Mouse (Mus musculus) cerebellum, postnatal 25 days (tissue): ENCODE measurements around the gene Krt27.

Experiments
- DNase-seq, 2 experiments: peaks; one replicate each; pipeline ENCODE4 v3.0.0; 2021; ENCODE audit warnings: mixed read lengths in 2 of 2

Krt27 gene

DNA sequence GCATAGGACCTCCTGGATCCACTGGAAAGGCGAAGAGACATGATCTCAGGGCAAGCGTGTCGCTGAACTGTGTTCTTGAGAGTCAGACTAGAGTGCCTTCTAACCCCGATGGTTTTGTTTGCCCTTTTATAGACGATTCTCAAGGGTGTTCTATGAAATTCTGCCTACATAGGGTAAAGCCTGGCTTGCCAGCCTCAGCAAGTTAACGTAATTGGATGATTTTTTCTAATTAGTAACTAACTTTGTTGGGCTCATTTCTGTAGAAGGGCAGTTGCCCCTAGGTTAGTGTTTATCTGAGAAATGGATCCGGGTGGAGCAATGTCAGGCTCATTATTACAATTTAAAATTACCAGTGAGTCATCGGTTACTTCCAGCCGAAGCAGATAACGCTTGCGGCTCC, 28.1 kb downstream of the Krt27 start, which contains the start of gene Krt25:
Krt25 (minus strand) TSS at position 101 of the 400 bp plus-strand sequence.
- no peak for DNase-seq

DNA sequence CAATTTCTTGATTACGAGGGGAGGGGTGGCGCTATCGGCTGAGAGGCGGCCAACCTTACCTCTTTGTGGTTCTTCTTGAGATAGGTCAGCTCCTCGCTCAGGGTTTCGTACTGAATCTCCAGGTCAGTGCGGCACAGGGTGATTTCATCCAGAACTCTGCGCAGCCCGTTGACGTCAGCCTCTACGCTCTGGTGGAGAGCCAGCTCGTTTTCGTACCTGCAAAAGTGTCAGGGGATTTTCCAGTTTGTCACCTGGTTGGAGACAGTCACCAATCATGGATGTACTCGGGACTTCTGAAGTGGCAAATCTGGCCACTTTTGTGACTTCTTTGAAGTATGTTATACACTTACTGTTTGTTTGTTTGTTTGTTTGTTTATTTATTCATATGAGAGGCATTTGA, 29.8 kb downstream of the Krt27 start:
- DNase-seq: no peak

DNA sequence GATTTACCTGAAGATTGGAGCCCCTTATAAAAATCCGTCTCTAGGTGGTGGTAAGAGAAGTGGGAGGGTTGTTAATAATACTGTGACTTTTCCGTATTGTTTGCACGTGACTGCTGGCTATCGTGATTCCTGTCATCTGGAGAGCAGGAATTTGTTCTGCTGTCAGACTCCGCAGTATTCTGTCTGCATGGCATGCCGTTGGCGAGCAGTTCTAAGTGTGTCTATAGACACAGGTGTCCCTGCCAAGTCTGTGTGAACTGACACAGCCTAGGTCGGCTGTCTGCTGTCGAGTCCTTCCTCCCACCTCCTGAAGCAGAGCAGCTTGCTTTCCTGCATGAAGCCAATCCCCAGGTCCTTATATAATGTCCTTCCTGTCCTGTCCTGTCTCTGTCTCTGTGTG, 31.8 kb downstream of the Krt27 start:
- DNase-seq: no peak

DNA sequence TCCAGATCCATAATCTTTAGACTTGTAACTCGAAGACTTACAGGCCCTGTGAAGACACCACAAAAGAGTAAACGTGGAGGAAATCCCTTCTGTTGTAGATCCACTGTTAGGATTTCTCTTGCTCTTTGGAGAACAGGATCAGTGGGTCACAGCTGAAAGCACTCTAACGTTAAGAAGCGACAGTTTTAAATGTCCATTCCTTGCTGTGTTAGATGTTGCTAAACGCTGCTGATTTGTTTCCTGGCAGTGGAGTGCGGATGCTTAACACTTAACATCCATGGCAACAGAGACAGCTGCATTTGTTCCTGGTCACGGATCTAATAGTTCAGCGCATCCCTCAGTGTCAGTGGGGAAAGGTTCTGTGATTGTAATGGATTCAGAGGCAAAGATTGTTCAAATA, 34.4 kb downstream of the Krt27 start:
- DNase-seq: no peak

DNA sequence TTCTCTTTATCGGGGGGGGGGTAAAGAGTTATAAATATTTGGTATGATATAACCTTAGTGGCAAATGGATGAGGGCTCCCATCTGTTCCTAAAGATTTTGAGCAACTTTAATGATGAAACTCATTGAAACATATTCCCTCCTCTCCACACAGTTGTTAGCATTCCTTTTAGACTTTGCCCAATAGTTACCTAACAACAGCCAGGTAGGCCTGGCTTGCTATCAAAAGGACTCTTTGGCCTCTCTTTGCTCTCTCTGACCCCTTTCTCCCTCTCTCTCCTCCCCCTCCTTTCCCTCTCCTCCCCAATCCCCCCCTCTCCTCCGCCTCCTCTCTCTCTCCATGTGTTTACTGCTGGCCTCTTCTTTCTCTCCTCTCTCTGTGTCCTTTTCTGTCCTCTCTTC, 36.3 kb downstream of the Krt27 start:
- no peak for DNase-seq

DNA sequence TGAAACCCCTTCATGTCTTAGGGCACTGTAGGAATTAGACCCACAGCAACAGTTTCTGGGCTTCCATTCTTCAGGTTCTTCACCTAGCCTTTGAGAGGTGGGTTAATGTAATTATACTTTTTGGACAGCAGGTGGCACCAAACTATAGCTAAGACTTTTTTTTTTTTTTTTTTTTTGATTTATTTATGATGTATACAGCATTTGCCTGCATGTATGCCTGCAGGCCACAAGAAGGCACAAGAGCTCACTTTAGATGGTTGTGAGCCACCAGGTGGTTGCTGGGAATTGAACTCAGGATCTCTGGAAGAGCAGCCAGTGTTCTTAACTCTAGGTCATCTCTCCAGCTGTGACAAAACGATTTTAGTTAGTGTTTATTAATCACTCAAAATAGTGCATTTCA, 40.0 kb downstream of the Krt27 start:
- DNase-seq: no peak

DNA sequence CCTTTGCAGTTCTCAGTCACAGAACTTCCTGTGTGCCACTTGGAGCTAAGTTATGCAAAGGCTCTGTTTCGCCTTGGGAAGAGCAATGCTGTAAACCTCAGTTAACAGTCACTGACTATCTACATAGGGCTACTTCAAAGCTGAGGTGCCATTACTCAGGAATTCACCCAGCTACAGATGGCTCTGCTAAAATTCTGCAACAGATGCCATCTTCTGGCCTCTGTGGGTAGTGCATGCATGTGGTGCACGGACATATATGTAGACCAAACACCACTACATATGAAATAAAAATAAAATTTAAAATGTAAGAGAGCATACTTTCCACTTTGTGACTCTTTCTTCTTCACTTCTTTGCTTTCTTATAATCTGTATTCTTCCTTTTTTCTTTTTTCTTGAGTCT, 43.3 kb downstream of the Krt27 start:
- DNase-seq: peak; percentile 70 to 85
